Mouse (Mus musculus): ENCODE results near the gene Saal1.

- no peak for TF ChIP-seq POLR2A (IDR thresholded peaks at IDR 0.05; ENCODE audit: extremely low read depth, insufficient read depth, low read length)
- no peak for TF ChIP-seq CTCF (IDR thresholded peaks at IDR 0.05; ENCODE audit: low read depth, low read length)
Measured at GRCm38 (mm10) chr7:46643172-46643571, 67.3 kb downstream of the Saal1 start.
